Mouse (Mus musculus): ENCODE measurements around the gene Mag. TPM values are rescaled to one million over a fixed set of nuclear protein-coding genes. Genes with fewer than 3 reads are reported as not detected.
"Not testable (repeated sequence)": the region's sequence is repeated elsewhere in the genome, so short reads cannot be mapped to it uniquely, and the experiment has no call there.

The Mag gene
- total RNA-seq, 2 experiments from 2014 or later = not detected

DNA sequence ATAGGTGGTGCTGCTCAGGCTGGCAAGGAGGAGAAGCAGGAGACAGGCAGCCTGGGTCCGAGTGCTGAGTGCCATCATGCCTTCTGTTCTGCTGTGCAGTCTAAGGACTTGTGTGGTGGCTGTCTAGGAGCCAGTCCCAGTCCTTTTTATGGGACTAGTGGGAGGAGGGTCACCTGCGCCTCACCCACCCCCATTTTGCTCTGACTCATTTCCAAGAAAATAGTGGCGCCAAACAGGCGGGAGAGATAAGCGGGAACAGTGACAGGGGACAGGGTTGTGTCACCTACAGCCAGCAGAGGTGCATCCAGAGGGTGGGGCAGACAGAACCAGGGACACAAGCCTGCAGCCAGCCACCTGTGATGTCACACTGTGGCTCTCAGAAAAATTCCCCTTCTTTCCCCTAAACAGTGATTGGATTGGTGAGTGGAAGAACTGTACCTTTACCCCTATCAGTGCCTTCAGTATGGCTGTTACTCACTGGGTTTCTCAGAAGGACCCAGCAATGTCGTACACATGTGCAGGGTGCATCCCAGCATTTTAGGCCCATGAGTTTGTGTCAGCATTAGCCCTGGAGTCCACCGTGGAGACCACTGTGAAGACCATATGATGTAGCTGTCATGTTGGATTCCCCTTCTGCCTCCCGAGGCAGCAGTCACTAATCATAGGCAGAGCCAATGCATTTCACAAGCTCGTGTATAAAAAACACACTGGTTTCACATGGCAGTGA lies 29.4 kb upstream of the Mag start, which contains the start of gene Hamp:
TSS of gene Hamp (minus strand) at position 124 of the 727 bp plus-strand sequence.
- intact Hi-C loops (cut with DNase I) = no loop called here
- DNase-seq = no peak

DNA sequence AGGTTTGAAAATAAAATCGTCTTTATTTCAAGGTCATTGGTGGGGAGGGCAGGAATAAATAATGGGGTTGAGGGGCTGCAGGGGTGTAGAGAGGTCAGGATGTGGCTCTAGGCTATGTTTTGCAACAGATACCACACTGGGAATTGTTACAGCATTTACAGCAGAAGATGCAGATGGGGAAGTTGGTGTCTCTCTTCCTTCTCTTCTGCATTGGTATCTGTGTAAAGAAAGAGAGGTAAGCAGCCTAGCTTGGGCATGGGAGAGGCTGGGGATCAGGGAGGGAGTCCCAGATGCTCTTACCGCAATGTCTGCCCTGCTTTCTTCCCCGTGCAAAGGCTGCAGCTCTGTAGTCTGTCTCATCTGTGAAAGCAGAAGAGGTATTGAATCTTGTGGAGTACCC lies 27.7 kb upstream of the Mag start:
- DNase-seq = not testable (repeated sequence)
- intact Hi-C loops (cut with DNase I) = loop anchor here (1.0 kb wide), 1 partner anchor 20 kb away; no protein-coding TSS in a partner anchor

DNA sequence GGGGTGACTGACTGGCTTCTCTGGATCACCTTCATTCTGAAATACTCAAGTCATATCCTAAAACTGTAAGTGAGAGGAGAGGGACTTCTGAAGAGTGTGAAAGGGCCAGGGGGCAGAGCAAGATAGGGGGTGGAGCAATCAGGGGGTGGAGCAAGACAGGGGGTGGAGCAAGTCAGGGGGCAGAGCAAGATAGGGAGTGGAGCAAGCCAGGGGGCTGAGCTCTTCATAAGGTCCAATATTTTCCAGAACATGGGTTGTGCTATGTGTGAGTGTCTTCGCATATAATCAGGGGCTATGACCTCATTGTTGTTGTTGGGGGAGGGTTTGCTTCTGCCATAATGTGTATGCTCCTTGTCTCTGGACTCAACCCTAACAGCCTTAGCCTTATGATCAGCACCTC lies 25.4 kb upstream of the Mag start:
- intact Hi-C loops (cut with DNase I); DNase-seq: not testable (repeated sequence)

DNA sequence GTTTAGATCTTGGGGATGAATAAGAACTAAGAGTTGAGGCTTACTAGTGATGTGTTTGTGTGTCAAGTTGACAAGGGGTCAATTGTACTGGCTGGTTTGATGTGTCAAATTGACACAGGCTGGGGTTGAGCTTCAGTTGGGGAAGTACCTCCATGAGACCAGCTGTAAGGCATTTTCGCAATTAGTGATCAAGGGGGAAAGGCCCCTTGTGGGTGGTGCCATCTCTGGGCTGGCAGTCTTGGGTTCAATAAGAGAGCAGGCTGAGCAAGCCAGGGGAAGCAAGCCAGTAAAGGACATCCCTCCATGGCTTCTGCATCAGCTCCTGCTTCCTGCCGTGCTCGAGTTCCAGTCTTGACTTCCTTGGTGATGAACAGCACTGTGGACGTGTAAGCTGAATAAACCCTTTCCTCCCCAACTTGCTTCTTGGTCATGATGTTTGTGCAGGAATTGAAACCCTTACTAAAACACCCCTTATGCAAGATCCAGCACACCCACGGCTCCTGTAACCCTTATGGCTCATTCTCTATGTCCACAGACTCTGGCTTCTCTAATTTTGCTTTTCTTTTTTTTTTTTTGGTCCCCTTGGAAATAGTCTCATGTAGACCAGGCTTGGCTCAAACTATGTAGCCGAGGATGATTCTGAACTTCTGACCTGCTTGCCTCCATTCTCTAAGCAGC lies 20.9 kb upstream of the Mag start:
- intact Hi-C loops (cut with DNase I); DNase-seq: not testable (repeated sequence)

DNA sequence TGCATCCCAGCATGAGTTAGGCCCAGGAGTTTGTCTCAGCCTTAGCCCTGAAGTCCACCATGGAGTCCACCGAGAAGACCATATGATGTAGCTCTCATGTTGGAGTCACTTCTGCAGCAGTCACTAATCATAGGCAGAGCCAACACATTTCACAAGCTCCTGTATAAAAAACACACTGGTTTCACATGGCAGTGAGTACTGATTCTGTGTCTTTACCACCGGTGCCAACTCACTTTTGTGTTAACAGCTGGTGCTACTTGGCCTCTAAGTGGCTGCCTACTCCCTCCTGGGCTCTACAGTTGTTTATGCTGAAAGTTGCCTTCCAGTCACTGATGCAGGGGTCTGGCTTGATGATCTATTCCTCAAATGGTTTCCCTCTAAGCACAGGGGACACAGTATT lies 9.9 kb upstream of the Mag start, which contains the start of gene Hamp2:
TSS of gene Hamp2 (minus strand) at position 101 of the 400 bp plus-strand sequence.
- DNase-seq; intact Hi-C loops (cut with DNase I): not testable (repeated sequence)

DNA sequence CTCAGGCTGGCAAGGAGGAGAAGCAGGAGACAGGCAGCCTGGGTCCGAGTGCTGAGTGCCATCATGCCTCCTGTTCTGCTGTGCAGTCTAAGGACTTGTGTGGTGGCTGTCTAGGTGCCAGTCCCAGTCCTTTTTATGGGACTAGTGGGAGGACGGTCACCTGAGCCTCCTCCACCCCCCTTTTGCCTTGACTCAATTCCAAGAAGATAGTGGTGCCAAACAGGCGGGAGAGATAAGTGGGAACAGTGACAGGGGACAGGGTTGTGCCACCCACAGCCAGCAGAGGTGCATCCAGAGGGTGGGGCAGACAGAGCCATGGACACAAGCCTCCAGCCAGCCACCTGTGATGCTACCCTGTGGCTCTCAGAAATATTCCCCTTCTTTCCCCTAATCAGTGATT lies 9.4 kb upstream of the Mag start:
- intact Hi-C loops (cut with DNase I) = no loop called here

DNA sequence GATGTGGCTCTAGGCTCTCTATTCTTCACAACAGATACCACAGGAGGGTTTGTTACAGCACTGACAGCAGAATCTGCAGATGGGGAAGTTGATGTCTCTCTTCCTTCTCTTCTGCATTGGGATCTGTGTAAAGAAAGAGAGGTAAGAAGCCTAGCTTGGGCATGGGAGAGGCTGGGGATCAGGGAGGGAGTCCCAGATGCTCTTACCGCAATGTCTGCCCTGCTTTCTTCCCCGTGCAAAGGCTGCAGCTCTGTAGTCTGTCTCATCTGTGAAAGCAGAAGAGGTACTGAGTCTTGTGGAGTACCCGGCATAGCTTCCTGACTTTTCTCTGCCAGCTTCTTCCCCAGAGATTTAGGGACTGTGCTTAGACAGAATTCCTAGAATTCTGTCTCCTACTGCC lies 7.8 kb upstream of the Mag start:
- not testable (repeated sequence) for DNase-seq
- intact Hi-C loops (cut with DNase I) = loop anchor here (1.0 kb wide), 1 partner anchor 20 kb away; no protein-coding TSS in a partner anchor

More for the DNA sequence above, 9.4 kb upstream of the Mag start:
- DNase-seq = no peak

DNA sequence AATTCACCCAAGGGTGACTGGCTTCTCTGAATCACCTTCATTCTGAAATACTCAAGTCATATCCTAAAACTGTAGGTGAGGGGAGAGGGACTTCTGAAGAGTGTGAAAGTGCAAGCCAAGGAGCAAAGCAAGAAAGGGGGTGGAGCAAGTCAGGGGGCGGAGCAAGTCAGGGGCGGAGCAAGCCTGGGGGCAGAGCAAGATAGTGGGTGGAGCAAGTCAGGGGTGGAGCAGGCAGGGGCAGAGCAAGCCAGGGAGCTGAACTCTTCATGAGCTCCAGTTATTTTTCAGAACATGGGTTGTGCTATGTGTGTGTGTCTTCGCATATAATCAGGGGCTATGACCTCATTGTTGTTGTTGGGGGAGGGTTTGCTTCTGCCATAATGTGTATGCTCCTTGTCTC lies 5.5 kb upstream of the Mag start:
- DNase-seq = no peak
- intact Hi-C loops (cut with DNase I) = no loop called here

DNA sequence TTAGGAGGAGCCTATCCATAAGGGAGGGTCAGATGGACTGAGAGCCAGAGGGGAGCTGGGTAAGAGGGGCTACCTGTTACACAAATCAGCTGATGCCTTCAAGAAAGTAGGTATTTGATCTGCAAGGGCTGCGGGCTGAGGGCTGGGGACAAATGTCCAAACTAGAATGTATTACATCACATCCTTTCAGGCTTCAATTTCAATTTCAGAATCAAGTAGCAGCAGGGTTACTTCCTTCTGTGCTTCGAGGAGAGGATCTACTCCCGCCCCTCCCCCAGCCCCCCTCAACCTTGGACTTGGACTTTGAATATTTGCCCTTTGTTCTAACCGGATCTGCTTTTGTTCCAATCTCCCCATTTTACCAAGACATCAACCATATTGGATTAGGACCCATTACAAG lies 2.5 kb upstream of the Mag start:
- intact Hi-C loops (cut with DNase I) = no loop called here

DNA sequence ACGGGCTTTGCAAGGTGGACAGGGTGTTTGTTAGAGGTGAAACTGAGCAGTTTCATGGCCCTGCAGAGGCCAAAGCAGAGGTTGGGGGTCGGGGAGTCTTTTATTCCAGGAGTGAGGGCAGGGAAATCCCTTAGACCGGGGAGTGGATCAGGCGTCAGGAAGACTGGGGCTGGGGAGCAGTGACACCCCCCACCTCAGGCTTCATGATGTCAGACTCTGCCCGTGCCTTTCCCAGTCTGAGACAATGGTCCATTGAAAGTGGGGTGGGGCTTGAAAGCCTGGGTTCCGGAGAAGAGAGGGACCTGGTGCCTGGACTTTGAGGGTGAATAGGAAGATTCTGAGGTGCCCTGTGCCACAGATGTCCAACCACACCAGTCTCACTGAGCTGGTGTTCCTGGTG lies 2.0 kb upstream of the Mag start:
- intact Hi-C loops (cut with DNase I) = no loop called here
- no peak for DNase-seq

More for the DNA sequence above, 2.5 kb upstream of the Mag start:
- no peak for DNase-seq

DNA sequence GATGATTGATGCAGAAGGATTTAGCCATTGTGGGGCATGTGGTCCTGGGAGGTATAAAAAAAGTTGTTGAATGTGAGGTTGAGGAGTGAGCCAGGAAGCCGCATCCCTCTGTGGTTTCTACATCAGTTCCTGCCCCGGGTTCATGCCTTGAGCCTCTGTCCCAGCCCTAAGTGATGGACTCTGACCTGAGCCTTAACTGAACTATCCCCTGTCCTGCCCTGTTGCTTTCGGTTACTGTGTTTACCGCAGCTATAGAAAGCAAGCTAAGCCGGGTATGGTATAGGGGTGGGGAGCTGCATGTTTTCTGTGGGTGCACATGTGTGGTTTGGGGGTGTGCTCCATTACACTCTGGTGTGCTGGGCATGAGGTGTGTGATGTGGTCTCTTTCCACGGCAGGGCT lies 4.9 kb downstream of the Mag start:
- intact Hi-C loops (cut with DNase I) = no loop called here
- no peak for DNase-seq

DNA sequence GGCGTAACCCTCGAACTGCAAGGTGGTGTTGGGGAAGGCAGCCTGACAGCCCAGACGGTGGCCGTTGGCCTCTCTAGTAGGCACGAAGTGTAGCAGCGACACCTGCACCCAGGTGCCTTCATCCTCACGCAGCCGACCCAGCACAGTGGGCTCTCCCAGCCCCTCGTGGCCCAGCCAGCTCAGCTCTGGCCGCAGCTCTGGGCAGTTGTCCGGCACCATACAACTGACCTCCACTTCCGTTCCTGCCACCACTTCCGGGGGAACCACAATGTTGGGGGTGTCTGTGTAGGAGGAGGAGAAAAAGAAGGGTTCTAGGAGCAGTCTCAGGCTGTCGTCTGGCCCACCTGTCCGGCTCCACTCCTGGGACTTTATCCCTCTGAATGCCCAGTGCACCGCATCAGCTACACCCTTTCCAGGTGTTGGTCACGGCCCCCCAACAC lies 5.7 kb downstream of the Mag start:
- intact Hi-C loops (cut with DNase I) = no loop called here
- no peak for DNase-seq

DNA sequence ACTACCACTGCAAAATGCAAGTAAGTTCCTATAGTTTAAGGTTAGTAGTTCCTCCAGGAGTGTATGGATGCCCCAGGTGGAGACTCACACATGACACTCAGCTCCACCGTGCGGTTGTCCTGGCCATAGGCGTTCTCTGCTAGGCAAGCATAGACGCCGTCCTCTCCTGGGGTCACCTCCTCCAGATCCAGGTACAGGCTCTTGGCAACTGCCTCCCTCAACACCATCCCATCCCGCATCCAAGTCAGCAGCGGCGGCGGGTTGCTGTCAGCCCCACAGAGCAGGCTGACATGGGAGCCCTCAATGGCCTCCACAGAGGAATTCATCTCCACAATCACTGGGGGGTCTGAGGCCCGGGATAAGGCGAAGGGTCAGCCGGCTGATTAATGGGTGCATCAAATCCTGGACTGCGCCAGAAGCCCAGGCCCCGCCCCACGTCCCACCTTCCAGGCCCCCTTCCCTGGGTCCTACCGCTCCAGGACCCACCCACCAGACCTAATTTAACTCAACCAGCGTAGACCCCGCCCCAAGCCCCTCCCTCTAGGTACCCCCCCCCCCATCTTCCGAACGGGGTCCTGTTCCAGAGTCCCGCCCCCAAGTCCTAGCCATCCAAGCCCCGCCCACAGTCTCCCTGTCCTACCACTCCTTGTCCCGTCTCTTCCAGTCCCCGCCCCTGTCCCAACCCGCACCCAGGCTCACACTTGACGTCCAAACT lies 6.2 kb downstream of the Mag start:
- intact Hi-C loops (cut with DNase I) = no loop called here
- no peak for DNase-seq

DNA sequence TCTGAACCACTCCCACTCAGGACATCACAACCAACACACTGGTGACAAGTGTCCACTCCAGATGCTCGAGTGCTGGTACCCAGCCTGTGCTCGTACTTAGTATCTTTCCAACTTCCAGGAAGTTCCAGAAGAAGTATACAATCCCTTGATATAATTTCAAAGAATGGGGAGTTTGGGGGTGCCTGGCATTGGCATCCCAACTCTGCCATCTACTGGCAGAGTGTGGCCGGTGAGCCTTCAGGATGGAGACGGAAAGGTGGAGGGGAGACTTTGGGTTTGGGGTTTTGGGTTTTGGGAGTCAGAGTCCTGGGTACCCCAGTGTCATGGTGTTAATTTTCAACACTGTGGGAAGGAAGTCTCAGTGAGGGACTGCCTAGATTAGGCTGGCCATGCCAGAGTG lies 10.6 kb downstream of the Mag start:
- no peak for DNase-seq
- intact Hi-C loops (cut with DNase I) = no loop called here

DNA sequence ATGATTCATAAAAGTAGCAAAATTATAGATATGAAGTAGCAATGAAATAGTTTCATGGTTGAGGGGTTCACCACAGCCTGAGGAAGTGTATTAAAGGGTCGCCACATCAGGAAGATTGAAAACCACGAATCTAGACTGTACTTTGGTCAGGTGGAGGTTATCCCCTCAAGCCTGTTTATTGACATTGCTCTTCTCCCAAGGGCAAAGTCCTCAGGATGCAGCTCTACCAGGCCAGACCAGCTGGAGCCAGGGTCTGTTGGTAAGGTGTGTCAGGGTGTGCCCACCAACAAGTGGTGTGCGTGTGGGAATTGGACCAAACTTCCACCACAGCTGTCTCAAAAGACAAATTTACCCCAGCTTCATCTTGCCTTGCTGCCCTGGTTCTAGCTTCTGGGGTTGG lies 19.5 kb downstream of the Mag start:
- intact Hi-C loops (cut with DNase I) = no loop called here
- DNase-seq = no peak

DNA sequence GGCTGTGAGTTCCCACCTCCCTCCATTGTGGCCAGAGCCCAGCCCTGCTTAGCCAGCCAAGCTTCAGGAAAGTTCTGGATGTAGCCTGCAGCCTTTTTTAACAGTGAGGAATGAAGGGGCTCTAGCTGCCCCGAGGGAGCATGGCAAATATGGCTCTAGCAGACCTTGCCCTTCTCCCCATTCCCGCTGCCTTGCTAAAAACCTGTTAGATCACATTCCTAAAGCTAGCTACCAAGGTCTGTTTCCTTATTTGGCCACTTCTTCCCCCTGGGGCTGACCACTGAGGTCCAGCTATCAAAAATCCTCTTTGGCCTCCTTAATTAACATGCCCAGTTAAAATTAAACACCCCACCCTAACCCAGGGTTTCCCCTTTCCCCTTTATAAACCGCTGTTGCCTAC lies 22.2 kb downstream of the Mag start:
- intact Hi-C loops (cut with DNase I) = no loop called here
- DNase-seq = no peak

DNA sequence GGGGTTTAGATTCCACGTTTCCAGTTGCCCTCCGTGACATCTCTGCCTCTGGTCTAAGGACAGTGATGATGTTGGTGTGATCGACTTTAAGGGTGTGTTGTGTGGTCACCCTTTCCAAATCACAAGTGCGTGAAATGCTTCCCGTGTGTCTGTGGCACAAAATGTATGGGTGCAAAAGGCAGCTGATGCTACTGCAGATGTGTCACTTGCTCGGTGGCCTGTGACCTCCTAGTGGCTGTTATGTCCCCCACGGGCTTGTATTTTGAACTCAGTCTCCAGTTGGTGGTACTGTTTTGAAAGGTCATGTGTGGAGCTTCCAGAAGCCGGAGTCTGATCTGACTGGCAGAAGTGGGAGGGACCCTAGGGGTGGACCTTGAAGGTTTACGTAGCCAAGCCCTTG lies 22.9 kb downstream of the Mag start:
- DNase-seq = no peak
- intact Hi-C loops (cut with DNase I) = no loop called here

DNA sequence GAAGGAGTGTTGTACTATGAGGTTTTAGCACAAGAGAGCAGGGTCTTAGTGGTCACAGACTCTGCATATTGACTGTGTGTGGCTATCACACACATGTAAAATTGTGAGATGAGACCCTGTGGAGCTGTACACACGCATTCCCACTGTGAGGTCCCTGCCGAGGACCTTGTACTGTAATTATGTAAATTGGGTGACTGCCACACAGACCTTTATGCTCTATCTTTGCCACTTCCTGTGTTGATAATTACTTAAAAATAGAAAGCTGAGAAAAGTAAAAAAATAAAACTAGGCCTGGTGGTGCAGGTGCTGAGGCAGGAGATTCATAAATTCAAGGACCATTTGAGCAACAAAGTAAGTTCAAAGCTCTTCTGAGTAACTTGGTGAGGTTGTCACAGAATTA lies 24.0 kb downstream of the Mag start:
- intact Hi-C loops (cut with DNase I) = no loop called here
- DNase-seq = no peak

DNA sequence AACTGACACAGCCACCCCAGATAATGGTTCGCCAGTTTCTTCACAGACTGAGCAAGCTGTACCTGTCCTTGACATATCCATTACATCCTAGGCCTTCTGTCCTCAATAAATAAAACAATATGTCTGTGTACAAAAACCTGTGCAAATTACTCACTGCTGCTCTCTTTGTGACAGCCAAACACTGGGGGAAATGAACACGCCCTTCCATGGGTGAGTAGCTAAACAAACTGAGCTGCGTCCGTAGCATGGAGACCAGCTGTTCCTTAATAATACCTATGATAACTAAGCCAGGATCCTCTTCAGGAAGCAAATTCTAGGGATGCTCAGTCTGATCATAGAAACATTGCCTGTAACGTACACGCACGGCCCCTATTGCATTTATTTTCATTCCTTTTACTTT lies 25.9 kb downstream of the Mag start:
- intact Hi-C loops (cut with DNase I) = no loop called here
- DNase-seq = no peak

DNA sequence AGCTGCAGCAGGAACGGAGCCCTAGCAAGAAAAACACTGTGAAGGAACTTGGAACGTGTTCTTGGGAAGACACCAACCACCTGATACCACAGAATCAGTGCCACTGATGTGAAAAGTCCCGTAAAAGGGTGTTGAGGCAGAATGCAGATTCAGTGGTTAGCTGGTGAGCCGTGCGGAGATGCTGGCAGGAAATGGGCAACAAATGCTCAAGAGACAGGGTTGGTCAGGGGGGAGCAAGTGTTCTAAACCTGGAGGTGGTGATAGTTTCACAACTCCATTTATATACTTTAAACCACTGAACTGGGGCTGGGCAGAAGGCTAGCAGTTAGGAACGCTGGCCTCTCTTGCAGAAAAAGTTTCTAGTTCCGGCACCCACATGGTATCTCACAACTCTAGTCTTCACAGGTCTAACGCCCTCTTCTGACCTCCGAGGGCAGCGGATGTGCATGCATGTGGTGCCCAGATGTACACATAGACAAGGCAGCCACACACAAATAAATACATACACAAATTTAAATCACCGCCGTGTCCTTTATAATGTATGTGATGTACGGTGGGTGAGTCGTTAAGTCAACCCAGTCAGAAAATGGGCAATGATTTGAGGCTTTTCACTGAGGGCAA lies 27.0 kb downstream of the Mag start:
- intact Hi-C loops (cut with DNase I) = no loop called here
- DNase-seq = no peak

DNA sequence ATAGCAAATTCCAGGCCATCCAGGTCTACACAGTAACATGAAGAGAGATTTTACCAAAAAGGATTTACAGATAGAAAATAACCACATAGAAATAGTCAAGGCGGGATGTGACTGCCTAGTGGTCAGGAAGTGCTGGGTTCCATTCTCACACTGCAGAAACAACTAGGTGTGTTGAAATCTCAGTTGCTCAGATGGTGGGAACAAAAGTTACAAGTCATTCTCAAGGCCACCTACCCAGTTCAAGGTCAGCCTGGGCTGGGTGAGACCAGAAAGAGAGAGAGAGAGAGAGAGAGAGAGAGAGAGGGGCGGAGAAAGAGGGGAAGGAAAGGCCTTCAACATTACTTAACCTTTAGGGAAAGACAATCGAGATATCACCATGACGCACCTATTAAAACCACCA lies 27.8 kb downstream of the Mag start:
- intact Hi-C loops (cut with DNase I) = no loop called here
- DNase-seq = no peak

All from heart, postnatal 36 days (tissue).